Mouse (Mus musculus) heart, postnatal 0 days (tissue): ENCODE measurements around the gene Sbno2.

Experiments
- CTCF ChIP-seq: IDR thresholded peaks from 2 replicates; pipeline ENCODE4 v1.5.1; 2016; ENCODE audit warnings: antibody characterized with exemption, control low read depth, low read depth
- EP300 ChIP-seq: IDR thresholded peaks from 2 replicates; pipeline ENCODE4 v1.6.1; 2016; ENCODE audit warnings: antibody characterized with exemption, low read depth

- no peak; the same call in 1 of the 2 replicates for TF ChIP-seq EP300
- TF ChIP-seq CTCF: no peak
These were observed 33.4 kb upstream of the Sbno2 start, which contains the start of gene Atp5d for GRCm38 (mm10) chr10:80138553-80139438.
